Mouse (Mus musculus): Measurements from ENCODE around the gene Olfr215. TPM values are rescaled to one million over a fixed set of nuclear protein-coding genes. Genes with fewer than 3 reads are reported as not detected.
"Not testable (repeated sequence)": the region's sequence is repeated elsewhere in the genome, so short reads cannot be mapped to it uniquely, and the experiment has no call there.

Olfr215 gene
- total RNA-seq (2021), result not detected
- long read RNA-seq, experiment 1, result 0 reads
- long read RNA-seq, experiment 2, result 0 reads

GRCm38 (mm10) chr6:116584095-116584494, at the start of gene Olfr215:
Gene Olfr215 (minus strand): TSS chr6:116584195.
- no peak within 1 kb of the TSS for H3K4me3 ChIP-seq
- no peak within 1 kb of the TSS for H3K27ac ChIP-seq
- intact Hi-C loops (cut with DNase I), result no loop called here
- DNase-seq (ENCODE audit: extremely low spot score in 1 of 2, low spot score in 2 of 2), result no peak
- TF ChIP-seq CTCF (IDR thresholded peaks at IDR 0.05), result no peak

GRCm38 (mm10) chr6:116632129-116632528, 48.1 kb upstream of the Olfr215 start:
- DNase-seq (ENCODE audit: extremely low spot score in 1 of 2, low spot score in 2 of 2), result peak; percentile 65 to 78
- intact Hi-C loops (cut with DNase I), result loop anchor here (5.0 kb wide), 1 partner anchor 1195 kb away; no protein-coding TSS in a partner anchor
- TF ChIP-seq CTCF (IDR thresholded peaks at IDR 0.05), result peak; percentile 88
- no peak overlapping the region for H3K4me3 ChIP-seq
- no peak overlapping the region for H3K27ac ChIP-seq

GRCm38 (mm10) chr6:116629766-116630165, 45.8 kb upstream of the Olfr215 start:
- no peak for TF ChIP-seq CTCF (IDR thresholded peaks at IDR 0.05)
- no peak overlapping the region for H3K4me3 ChIP-seq
- no peak for DNase-seq (ENCODE audit: extremely low spot score in 1 of 2, low spot score in 2 of 2)
- intact Hi-C loops (cut with DNase I), result loop anchor here (5.0 kb wide), 1 partner anchor 1198 kb away; no protein-coding TSS in a partner anchor
- H3K27ac ChIP-seq, result no peak overlapping the region

GRCm38 (mm10) chr6:116628539-116629171, 44.7 kb upstream of the Olfr215 start, which contains the start of gene Zfp422:
Gene Zfp422 (minus strand): TSS chr6:116628999.
- TF ChIP-seq CTCF (IDR thresholded peaks at IDR 0.05), result no peak
- H3K4me3 ChIP-seq, result peak within 1 kb of the TSS; percentile 80
- intact Hi-C loops (cut with DNase I), result no loop called here
- peak; percentile 64 to 67 for DNase-seq (ENCODE audit: extremely low spot score in 1 of 2, low spot score in 2 of 2)
- H3K27ac ChIP-seq, result peak within 1 kb of the TSS; percentile 85

- TF ChIP-seq CTCF (IDR thresholded peaks at IDR 0.05), result no peak
- DNase-seq (ENCODE audit: extremely low spot score in 1 of 2, low spot score in 2 of 2), result no peak
- intact Hi-C loops (cut with DNase I), result no loop called here
- Histone ChIP-seq H3K4me3 (peak overlapping the region; percentile 80), H3K27ac (peak overlapping the region; percentile 85)
Observed at GRCm38 (mm10) chr6:116628095-116628494, 44.1 kb upstream of the Olfr215 start.

GRCm38 (mm10) chr6:116626417-116626816, 42.4 kb upstream of the Olfr215 start:
- H3K4me3 ChIP-seq; intact Hi-C loops (cut with DNase I); H3K27ac ChIP-seq; DNase-seq (ENCODE audit: extremely low spot score in 1 of 2, low spot score in 2 of 2): not testable (repeated sequence)

GRCm38 (mm10) chr6:116621318-116622023, 37.5 kb upstream of the Olfr215 start:
- no peak for TF ChIP-seq CTCF (IDR thresholded peaks at IDR 0.05)
- no peak for DNase-seq (ENCODE audit: extremely low spot score in 1 of 2, low spot score in 2 of 2)
- intact Hi-C loops (cut with DNase I), result no loop called here

GRCm38 (mm10) chr6:116618073-116618472, 34.1 kb upstream of the Olfr215 start:
- intact Hi-C loops (cut with DNase I), result no loop called here
- no peak for DNase-seq (ENCODE audit: extremely low spot score in 1 of 2, low spot score in 2 of 2)
- TF ChIP-seq CTCF (IDR thresholded peaks at IDR 0.05), result peak; percentile 30
- Histone ChIP-seq H3K4me3 (no peak overlapping the region), H3K27ac (no peak overlapping the region)

More at GRCm38 (mm10) chr6:116621318-116622023, 37.5 kb upstream of the Olfr215 start:
- H3K4me3 ChIP-seq, result no peak overlapping the region
- H3K27ac ChIP-seq, result no peak overlapping the region

- no peak for TF ChIP-seq CTCF (IDR thresholded peaks at IDR 0.05)
- no peak overlapping the region for H3K4me3 ChIP-seq
- intact Hi-C loops (cut with DNase I), result no loop called here
- H3K27ac ChIP-seq, result no peak overlapping the region
- no peak for DNase-seq (ENCODE audit: extremely low spot score in 1 of 2, low spot score in 2 of 2)
Observed at GRCm38 (mm10) chr6:116615719-116616118, 31.7 kb upstream of the Olfr215 start.

GRCm38 (mm10) chr6:116607230-116607629, 23.2 kb upstream of the Olfr215 start:
- no peak overlapping the region for H3K4me3 ChIP-seq
- H3K27ac ChIP-seq, result no peak overlapping the region
- TF ChIP-seq CTCF (IDR thresholded peaks at IDR 0.05), result peak; percentile 16
- no peak for DNase-seq (ENCODE audit: extremely low spot score in 1 of 2, low spot score in 2 of 2)
- intact Hi-C loops (cut with DNase I), result no loop called here

GRCm38 (mm10) chr6:116600969-116601368, 17.0 kb upstream of the Olfr215 start:
- DNase-seq (ENCODE audit: extremely low spot score in 1 of 2, low spot score in 2 of 2); H3K4me3 ChIP-seq; intact Hi-C loops (cut with DNase I); H3K27ac ChIP-seq: not testable (repeated sequence)

GRCm38 (mm10) chr6:116569834-116570233, 14.2 kb downstream of the Olfr215 start:
- no peak overlapping the region for H3K27ac ChIP-seq
- H3K4me3 ChIP-seq, result no peak overlapping the region
- peak; percentile 60 for TF ChIP-seq CTCF (IDR thresholded peaks at IDR 0.05)
- intact Hi-C loops (cut with DNase I), result no loop called here
- peak; percentile 9 to 18 for DNase-seq (ENCODE audit: extremely low spot score in 1 of 2, low spot score in 2 of 2)

Data from left cerebral cortex, adult 2 months (tissue).